In the genomic region with DNA sequence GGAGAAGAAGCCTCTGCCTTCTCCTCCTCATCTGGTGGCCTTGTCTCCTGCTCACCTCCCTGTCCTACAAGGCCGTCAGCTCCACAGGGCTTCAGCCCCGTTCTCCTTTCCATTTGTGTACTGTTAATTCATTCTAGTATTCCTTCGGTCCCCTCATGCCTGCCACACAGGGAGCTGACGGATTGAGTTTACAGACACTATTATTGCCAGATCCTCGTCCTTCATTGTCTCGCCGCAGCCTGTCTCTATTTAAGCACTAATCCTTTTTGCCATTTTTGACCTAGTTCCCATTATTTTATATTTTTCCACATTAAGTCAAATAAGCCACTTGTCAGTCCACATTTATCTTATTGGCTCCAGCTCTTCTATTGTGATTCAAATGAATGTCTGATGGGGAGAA, we compare ENCODE assay signal across 21 mouse cellular contexts.
DNase-seq lines count a peak whose midpoint lies in the region; ATAC-seq and TF ChIP-seq lines count a peak whose summit lies in the region.
"Had no signal": no experiment of that assay in that cellular context is flagged by ENCODE, and none has a peak within 500 bp of the region (broad histone marks: within the 10 kb centered on the region; RNA-seq: fewer than 3 reads in every experiment).

No protein-coding gene starts in this region.

- H3K4me3 ChIP-seq in heart, embryonic 10.5 days, result no peak overlapping the region
- H3K4me3 ChIP-seq in embryonic facial prominence, embryonic 10.5 days, result no peak overlapping the region
- no peak overlapping the region for H3K4me3 ChIP-seq in midbrain, embryonic 13.5 days (replicated peaks)
- H3K4me3 ChIP-seq in stomach, postnatal 0 days (ENCODE audit: low read depth, low read length), result no peak overlapping the region
- H3K4me3 ChIP-seq: embryonic facial prominence, embryonic 15.5 days; erythroblast, embryonic 14.5 days; forebrain, embryonic 10.5 days; heart, adult 2 months; heart, embryonic 12.5 days; hindbrain, embryonic 10.5 days; hindbrain, embryonic 15.5 days had no signal

- 85% methylated on average over 7 of the region's 7 CpGs for WGBS in heart, embryonic 10.5 days
- WGBS in embryonic facial prominence, embryonic 10.5 days, result 78% methylated on average over 7 of the region's 7 CpGs
- 14% methylated on average over 7 of the region's 7 CpGs for WGBS in midbrain, embryonic 13.5 days
- 59% methylated on average over 7 of the region's 7 CpGs for WGBS in stomach, postnatal 0 days

- H3K4me2 ChIP-seq in midbrain, embryonic 13.5 days (replicated peaks), result 0 out of 2 replicates have a peak overlapping the region, but pooled peaks have one; percentile 24
- no peak overlapping the region for H3K4me2 ChIP-seq in stomach, postnatal 0 days (replicated peaks; ENCODE audit: low read depth)
- H3K4me2 ChIP-seq: embryonic facial prominence, embryonic 15.5 days; heart, embryonic 12.5 days; hindbrain, embryonic 15.5 days had no signal

- no peak for TF ChIP-seq EP300 in stomach, postnatal 0 days (optimal IDR thresholded peaks at IDR 0.05)

- no peak for TF ChIP-seq CTCF in stomach, postnatal 0 days (IDR thresholded peaks at IDR 0.05; ENCODE audit: low read depth)

- peak; percentile 83 for DNase-seq in heart, adult 11 months
- DNase-seq in heart, embryonic 10.5 days (ENCODE audit: low spot score), result no peak
- DNase-seq in embryonic facial prominence, embryonic 10.5 days (ENCODE audit: low spot score), result no peak
- peak; percentile 79 for DNase-seq in retina, embryonic 14.5 days (ENCODE audit: low spot score)
- DNase-seq in kidney, postnatal 36 days, result no peak
- no peak for DNase-seq in stomach, postnatal 0 days (ENCODE audit: low spot score)
- no peak for DNase-seq in thymus, postnatal 14 days
- DNase-seq: adrenal gland, postnatal 14 days; cerebellum, adult 18-20 months; cerebellum, adult 9-11 months; cerebellum, postnatal 36 days; gastrocnemius, postnatal 10 days; heart, adult 2 months had no signal

- no peaks in the 10 kb centered on the region for H3K36me3 ChIP-seq in heart, embryonic 10.5 days
- H3K36me3 ChIP-seq in embryonic facial prominence, embryonic 10.5 days (replicated peaks), result no peaks in the 10 kb centered on the region
- H3K36me3 ChIP-seq in midbrain, embryonic 13.5 days, result no peaks in the 10 kb centered on the region
- no peaks in the 10 kb centered on the region for H3K36me3 ChIP-seq in stomach, postnatal 0 days (ENCODE audit: control insufficient read depth, insufficient read depth, low read length)
- H3K36me3 ChIP-seq: embryonic facial prominence, embryonic 15.5 days; forebrain, embryonic 10.5 days; heart, embryonic 12.5 days; hindbrain, embryonic 10.5 days; hindbrain, embryonic 15.5 days had no signal

- H3K9ac ChIP-seq in midbrain, embryonic 13.5 days (replicated peaks), result no peak overlapping the region
- H3K9ac ChIP-seq in stomach, postnatal 0 days (ENCODE audit: low read length), result no peak overlapping the region
- H3K9ac ChIP-seq: embryonic facial prominence, embryonic 15.5 days; heart, embryonic 12.5 days; hindbrain, embryonic 15.5 days had no signal

- H3K27ac ChIP-seq in heart, embryonic 10.5 days, result no peak overlapping the region
- H3K27ac ChIP-seq in embryonic facial prominence, embryonic 10.5 days (replicated peaks), result peak overlapping the region; percentile 19; the same call in 1 of the 2 replicates
- no peak overlapping the region for H3K27ac ChIP-seq in midbrain, embryonic 13.5 days
- H3K27ac ChIP-seq in stomach, postnatal 0 days (replicated peaks), result no peak overlapping the region
- H3K27ac ChIP-seq: embryonic facial prominence, embryonic 15.5 days; forebrain, embryonic 10.5 days; heart, adult 2 months; hindbrain, embryonic 10.5 days; hindbrain, embryonic 15.5 days had no signal

- peak; percentile 69 for ATAC-seq in midbrain, embryonic 13.5 days
- ATAC-seq in stomach, postnatal 0 days (ENCODE audit: low FRiP score, low TSS enrichment), result no peak
- ATAC-seq: forebrain, embryonic 16.5 days had no signal

- no peaks in the 10 kb centered on the region for H3K27me3 ChIP-seq in heart, embryonic 10.5 days (ENCODE audit: insufficient read depth, poor library complexity, severe bottlenecking)
- peaks cover 3% of the 10 kb centered on the region; the same call in 1 of the 2 replicates for H3K27me3 ChIP-seq in embryonic facial prominence, embryonic 10.5 days (replicated peaks; ENCODE audit: low read depth, poor library complexity, severe bottlenecking)
- peaks cover 32% of the 10 kb centered on the region for H3K27me3 ChIP-seq in midbrain, embryonic 13.5 days
- no peaks in the 10 kb centered on the region for H3K27me3 ChIP-seq in stomach, postnatal 0 days (ENCODE audit: control insufficient read depth, insufficient read depth, low read length)
- H3K27me3 ChIP-seq: embryonic facial prominence, embryonic 15.5 days; heart, embryonic 12.5 days had no signal

- peaks cover 4% of the 10 kb centered on the region; the same call in 1 of the 2 replicates for H3K4me1 ChIP-seq in heart, embryonic 10.5 days
- peaks cover 24% of the 10 kb centered on the region for H3K4me1 ChIP-seq in embryonic facial prominence, embryonic 10.5 days
- H3K4me1 ChIP-seq in midbrain, embryonic 13.5 days (replicated peaks), result peaks cover 7% of the 10 kb centered on the region
- peaks cover 10% of the 10 kb centered on the region for H3K4me1 ChIP-seq in stomach, postnatal 0 days (replicated peaks; ENCODE audit: control insufficient read depth, insufficient read depth)

- H3K9me3 ChIP-seq in heart, embryonic 10.5 days, result no peaks in the 10 kb centered on the region
- no peaks in the 10 kb centered on the region for H3K9me3 ChIP-seq in embryonic facial prominence, embryonic 10.5 days
- H3K9me3 ChIP-seq in midbrain, embryonic 13.5 days, result no peaks in the 10 kb centered on the region
- H3K9me3 ChIP-seq in stomach, postnatal 0 days (ENCODE audit: control insufficient read depth, low read length), result no peaks in the 10 kb centered on the region
- H3K9me3 ChIP-seq: embryonic facial prominence, embryonic 15.5 days; forebrain, embryonic 10.5 days; heart, embryonic 12.5 days; hindbrain, embryonic 10.5 days; hindbrain, embryonic 15.5 days had no signal

Comparison
In these comparisons a context has a peak if more than half of its experiments do, and no peak if none do; other contexts are left out.
1. DNase-seq: peak in heart, adult 11 months (single experiment) and retina, embryonic 14.5 days (single experiment); none in heart, embryonic 10.5 days (single experiment), embryonic facial prominence, embryonic 10.5 days (single experiment), kidney, postnatal 36 days (0 of 2), stomach, postnatal 0 days (single experiment) and thymus, postnatal 14 days (single experiment).